Mouse (Mus musculus): ENCODE results near the gene Col5a1. TPM values are rescaled to one million over a fixed set of nuclear protein-coding genes. Genes with fewer than 3 reads are reported as not detected.
A peak's percentile ranks its signal among the peaks of the same experiment; 100 is the strongest.

Col5a1 gene
- total RNA-seq, 1 experiment from 2014 or later: 1.1 TPM

DNA sequence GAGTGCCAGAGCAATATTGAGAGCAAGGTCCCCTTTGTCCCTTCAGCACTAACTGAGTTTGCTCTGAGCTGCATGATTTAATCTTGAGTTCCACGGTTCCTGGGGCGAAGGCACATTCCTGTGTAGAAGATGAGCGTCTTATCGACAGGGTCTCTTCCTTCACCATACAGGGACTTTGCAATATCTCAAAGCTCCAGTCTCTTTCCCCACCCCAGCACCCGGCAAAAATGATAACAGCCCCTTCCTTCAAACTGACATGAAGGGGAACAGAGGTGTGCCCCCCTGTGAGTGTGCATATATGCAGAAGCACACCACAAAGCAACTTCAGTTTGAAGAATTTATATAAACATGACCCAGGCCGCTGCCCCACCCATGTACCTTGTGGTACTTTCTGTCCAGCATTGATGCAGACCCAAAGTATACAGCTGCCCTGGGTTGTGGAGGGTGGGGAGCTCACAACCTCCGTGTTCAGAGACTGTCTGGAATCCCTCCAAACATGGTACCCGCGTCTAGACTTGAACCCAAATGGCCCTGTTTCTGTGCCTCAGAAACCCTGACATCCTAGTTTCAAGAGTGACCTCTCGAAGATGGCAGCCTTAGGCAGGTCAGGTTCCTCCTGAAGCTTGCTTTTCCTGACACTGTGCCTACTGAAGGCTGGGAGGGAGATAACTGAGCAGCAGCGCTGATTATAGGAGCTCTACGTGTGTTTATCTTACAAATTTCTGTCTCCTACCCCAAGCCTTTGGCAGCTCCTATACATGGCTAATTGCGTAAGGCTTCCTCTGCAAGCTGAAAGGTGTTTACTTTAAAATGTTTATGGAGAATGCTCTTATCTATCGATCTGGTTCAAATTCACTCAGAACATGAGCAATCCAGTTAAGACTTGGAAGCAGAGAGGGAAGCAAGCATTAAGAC lies 95.7 kb downstream of the Col5a1 start:
- no peak for ATAC-seq (replicated peaks in 1 of 2; ENCODE audit: insufficient read depth in 1 of 2, low FRiP score in 2 of 2, low TSS enrichment in 1 of 2, low read depth in 1 of 2, poor library complexity in 2 of 2, severe bottlenecking in 2 of 2)

DNA sequence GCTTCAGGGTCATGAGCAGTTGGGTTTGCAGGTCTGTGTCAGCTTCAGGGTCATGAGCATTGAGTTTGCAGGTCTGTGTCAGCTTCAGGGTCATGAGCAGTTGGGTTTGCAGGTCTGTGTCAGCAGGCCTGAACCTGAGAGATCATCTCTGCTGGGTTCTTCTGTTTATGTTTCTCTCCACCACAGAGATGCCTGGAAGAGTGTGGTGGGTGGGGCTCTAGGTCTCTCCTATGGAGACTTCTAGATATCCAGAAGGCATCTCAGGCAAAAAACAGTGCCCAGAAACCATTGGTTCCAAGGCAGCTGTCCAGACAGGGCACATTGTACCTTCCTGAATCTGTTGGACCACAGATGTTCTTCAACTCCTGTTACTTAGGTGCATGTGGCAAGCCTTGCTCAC lies 96.9 kb downstream of the Col5a1 start:
- ATAC-seq (replicated peaks in 1 of 2; ENCODE audit: insufficient read depth in 1 of 2, low FRiP score in 2 of 2, low TSS enrichment in 1 of 2, low read depth in 1 of 2, poor library complexity in 2 of 2, severe bottlenecking in 2 of 2): no peak

DNA sequence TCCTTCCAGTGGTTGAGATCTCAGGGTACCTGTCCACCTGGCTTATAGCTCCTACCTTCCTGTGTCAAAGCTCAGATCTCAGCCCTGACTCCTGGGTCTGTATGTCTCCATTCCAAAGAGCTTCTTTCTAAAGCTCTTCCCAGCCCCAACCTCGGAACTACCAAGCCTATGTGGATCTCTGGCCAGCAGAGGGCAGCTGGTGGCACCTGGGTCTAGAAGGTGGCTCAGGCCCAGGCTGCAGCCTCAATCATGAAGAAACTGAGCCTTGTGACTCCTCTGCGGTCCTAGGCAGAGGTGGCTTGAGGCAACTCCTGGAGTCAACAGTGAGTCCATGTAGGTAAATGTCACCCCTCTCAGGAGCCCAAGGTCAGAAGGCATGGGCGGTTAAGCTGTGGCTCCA lies 97.7 kb downstream of the Col5a1 start:
- peak; percentile 60 to 74 for ATAC-seq (replicated peaks in 1 of 2; ENCODE audit: insufficient read depth in 1 of 2, low FRiP score in 2 of 2, low TSS enrichment in 1 of 2, low read depth in 1 of 2, poor library complexity in 2 of 2, severe bottlenecking in 2 of 2)

DNA sequence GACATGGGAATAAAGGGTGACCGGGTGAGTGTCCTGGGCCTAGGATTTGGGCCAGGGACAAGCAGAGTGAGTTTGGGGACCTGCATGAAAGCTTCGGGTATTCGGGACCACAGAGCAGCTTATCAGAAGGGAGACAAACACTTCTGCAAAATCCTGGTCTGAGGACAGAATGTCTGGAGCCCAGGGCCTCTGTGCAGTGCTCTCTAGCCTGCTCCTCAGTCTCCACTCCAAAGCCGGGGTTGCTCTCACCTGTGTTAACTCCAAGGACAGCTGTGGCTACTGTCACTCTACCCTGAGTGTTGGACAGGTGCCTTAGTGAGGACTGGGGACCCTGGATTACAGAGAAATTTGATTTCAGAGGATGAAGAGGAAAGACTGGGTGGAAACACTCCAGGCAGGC lies 100.5 kb downstream of the Col5a1 start:
- no peak for ATAC-seq (replicated peaks in 1 of 2; ENCODE audit: insufficient read depth in 1 of 2, low FRiP score in 2 of 2, low TSS enrichment in 1 of 2, low read depth in 1 of 2, poor library complexity in 2 of 2, severe bottlenecking in 2 of 2)

DNA sequence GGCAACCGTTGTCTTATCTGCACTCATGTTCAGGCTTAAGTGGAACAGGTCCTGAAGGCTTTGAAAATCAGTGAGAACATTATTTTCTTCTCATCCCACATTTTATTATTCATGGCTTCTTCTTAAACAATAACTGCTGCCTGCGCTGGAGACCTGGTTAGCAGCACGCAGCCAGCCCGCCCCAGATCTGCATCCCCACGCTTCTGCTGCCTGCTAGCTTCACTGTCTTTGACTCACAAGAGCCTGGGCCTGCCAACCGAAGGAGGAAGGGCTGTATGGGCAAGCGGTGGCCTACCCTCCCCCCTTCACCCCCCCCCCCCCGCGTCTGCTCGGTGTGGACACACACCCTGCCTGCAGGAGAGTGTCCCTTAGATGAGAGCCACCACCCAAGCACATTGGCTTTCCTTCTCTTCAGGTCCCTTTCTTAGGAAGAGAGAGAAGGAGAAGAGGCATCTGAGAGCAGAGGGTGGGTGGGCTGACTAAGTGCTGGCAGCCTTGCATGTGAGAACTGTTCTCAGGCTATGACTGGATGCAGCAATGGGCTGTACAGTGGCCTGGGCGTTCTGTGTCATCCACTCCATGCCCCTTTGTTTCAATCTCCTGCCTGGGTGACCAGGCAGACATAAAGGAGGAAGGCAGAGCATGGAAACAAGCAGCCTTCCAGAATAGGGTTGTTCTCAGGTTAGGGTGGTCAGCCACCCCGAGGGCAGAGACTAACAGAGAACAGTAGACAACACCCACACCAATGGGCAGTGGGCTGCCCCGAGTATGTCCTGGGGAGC lies 104.4 kb downstream of the Col5a1 start:
- ATAC-seq (replicated peaks in 1 of 2; ENCODE audit: insufficient read depth in 1 of 2, low FRiP score in 2 of 2, low TSS enrichment in 1 of 2, low read depth in 1 of 2, poor library complexity in 2 of 2, severe bottlenecking in 2 of 2): no peak

DNA sequence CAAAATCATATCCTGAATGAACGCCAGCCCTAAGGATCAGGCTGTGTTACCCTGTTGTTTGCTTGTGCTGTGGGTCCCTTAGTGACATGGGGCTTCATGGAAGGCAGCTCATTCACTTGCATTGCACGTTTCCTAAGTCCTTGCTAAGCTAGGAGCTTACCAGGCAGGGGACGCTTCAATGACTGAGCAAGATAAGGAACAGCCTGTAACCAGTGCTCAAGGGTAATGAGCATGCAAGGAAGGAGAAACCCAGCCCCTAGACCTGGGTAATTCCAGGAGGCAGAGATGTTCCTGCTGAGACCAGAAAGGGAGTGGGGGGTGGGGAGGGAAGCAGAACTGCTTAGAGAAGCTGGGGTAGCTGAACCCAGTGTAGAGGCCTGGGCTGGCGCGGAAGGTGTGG lies 107.2 kb downstream of the Col5a1 start:
- ATAC-seq (replicated peaks in 1 of 2; ENCODE audit: insufficient read depth in 1 of 2, low FRiP score in 2 of 2, low TSS enrichment in 1 of 2, low read depth in 1 of 2, poor library complexity in 2 of 2, severe bottlenecking in 2 of 2): no peak

DNA sequence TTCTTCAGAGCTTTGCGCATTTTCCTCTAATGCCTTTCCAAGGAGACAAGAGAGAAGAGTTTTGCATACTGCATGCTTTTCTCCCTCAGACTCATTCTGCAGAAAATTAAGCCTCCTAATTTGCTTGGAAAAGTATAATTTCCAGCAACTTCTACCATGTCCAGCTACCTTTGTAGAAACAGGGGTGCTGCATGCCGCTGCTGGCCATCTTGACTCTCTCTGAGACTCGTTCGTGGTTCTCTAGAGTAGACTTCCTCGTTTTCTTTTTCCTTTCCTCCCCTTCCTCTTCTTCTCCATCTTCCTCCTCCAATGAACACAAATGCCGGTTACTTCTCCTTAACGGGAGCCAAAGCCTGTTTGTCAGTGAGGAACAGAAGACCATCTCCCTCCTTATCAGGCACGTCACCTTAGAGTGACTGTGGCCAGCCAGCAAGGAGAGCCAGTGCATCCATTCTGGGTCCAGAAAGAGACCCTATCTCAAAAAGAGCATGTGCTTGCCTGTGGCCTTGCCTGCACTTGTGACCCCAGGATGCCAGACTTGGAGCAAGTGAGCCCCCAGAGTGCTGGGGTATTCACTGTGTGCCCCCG lies 113.9 kb downstream of the Col5a1 start:
- ATAC-seq (replicated peaks in 1 of 2; ENCODE audit: insufficient read depth in 1 of 2, low FRiP score in 2 of 2, low TSS enrichment in 1 of 2, low read depth in 1 of 2, poor library complexity in 2 of 2, severe bottlenecking in 2 of 2): peak in 1 of 2 experiments; percentile 19; a peak in 1 of 4 replicates

DNA sequence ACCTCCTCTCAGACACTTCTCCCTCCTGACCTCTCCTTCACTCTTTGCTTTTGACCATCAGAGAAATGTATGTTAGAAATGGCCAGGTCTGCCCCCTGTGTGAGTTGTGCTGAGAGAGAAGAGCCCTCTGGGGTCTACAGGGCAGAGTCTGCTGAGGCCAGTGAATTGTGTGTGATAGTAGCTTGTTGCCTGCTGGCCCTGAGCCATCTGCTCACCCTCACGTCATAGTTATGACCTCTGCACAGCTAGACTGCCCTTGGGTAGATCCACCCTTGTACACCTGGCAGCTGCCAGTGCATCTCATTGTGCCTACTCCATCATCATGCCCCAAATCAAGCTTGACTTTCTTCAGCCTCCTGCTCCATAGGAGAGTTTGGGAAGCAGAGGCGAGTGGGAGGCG lies 114.4 kb downstream of the Col5a1 start:
- ATAC-seq (replicated peaks in 1 of 2; ENCODE audit: insufficient read depth in 1 of 2, low FRiP score in 2 of 2, low TSS enrichment in 1 of 2, low read depth in 1 of 2, poor library complexity in 2 of 2, severe bottlenecking in 2 of 2): no peak

DNA sequence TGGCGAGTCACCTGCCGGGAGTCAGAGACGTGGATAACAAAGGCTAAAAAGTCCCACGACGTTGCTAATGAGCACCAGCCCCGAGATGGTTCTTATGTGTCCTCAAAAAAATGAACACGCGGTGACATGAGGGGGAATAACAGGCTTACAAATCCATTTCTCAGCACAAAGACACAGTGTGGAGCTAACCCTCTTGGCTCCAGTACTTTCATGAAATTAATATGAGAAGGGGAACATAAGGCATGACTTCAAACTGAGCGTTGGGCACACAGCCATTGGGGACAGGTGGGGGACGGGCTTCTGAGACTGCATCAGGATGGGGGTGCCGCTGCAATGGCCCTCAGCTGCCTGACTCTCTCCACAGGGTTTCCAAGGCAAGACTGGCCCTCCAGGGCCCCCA lies 115.0 kb downstream of the Col5a1 start:
- ATAC-seq (replicated peaks in 1 of 2; ENCODE audit: insufficient read depth in 1 of 2, low FRiP score in 2 of 2, low TSS enrichment in 1 of 2, low read depth in 1 of 2, poor library complexity in 2 of 2, severe bottlenecking in 2 of 2): no peak

DNA sequence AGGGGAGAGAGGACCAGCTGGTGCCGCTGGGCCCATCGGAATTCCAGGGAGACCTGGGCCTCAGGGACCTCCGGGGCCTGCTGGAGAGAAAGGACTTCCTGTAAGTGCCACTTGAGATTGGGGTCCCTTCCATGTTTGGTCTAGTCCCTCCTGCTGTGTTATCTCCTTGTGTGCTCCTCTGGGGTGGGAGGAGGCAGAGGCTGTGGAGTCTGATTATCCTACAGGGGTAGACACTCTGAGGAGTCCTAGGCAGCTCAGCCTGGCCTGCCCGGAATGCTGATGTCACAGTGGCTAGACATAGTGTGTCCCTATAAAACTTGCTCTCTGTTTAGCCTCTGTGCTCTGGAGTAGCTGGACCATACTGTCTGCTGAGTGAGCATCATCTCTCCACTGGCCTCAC lies 119.0 kb downstream of the Col5a1 start:
- no peak for ATAC-seq (replicated peaks in 1 of 2; ENCODE audit: insufficient read depth in 1 of 2, low FRiP score in 2 of 2, low TSS enrichment in 1 of 2, low read depth in 1 of 2, poor library complexity in 2 of 2, severe bottlenecking in 2 of 2)

DNA sequence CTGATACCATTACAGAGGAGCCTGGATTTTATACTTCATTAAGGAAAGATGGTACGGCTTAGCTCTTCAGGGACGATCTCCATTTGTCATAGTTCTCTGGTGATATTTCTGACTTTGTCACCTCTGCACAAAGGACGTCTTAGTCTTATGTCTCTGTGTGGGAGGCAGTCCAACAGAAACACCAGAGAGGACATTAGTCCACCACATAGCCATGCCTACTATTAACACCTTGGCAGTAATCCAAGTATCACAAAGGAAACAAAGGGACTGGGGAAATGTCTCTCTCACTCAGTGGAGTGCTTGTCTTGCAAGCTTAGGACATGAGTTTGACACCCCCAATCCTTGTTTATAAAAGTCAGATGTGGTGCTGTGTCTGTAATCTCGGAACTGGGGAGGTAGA lies 122.0 kb downstream of the Col5a1 start:
- ATAC-seq (replicated peaks in 1 of 2; ENCODE audit: insufficient read depth in 1 of 2, low FRiP score in 2 of 2, low TSS enrichment in 1 of 2, low read depth in 1 of 2, poor library complexity in 2 of 2, severe bottlenecking in 2 of 2): no peak

DNA sequence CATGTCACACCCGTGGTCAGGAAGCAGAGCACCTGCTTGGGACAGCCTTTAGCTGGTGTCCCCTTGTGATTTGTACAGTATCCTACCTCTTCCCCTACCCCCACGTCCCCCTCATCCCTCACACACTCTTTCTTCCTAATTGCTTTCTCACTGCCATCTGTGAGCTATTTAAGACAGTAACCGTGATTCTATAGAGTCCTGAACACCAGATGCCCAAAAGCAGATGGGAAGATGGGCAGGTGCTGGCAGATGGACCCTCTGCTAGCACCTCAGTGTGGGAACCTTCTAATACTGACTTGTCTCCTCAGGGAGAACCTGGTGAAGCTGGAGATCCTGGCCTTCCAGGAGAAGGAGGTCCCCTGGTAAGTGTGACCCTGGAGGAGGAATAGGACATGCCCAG lies 126.1 kb downstream of the Col5a1 start:
- no peak for ATAC-seq (replicated peaks in 1 of 2; ENCODE audit: insufficient read depth in 1 of 2, low FRiP score in 2 of 2, low TSS enrichment in 1 of 2, low read depth in 1 of 2, poor library complexity in 2 of 2, severe bottlenecking in 2 of 2)

DNA sequence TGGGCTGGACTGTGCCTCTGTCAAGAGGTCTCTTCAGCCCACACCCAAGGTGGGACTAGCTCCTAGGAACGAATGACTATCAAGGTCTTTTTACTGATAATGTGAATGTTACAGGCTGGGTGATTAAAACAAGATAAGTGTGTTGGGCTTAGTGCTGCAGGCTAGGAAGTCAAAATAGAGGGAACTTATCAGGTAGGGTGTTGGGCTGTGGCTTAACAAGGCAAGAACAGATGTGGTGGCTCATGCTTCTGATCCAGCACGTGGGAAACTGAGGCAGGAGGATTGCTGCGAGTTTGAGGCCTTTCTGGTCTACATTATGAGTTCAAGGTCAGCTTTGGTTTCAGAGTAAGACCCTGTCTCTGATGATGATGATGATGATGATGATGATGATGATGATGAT lies 128.6 kb downstream of the Col5a1 start:
- ATAC-seq (replicated peaks in 1 of 2; ENCODE audit: insufficient read depth in 1 of 2, low FRiP score in 2 of 2, low TSS enrichment in 1 of 2, low read depth in 1 of 2, poor library complexity in 2 of 2, severe bottlenecking in 2 of 2): no peak

DNA sequence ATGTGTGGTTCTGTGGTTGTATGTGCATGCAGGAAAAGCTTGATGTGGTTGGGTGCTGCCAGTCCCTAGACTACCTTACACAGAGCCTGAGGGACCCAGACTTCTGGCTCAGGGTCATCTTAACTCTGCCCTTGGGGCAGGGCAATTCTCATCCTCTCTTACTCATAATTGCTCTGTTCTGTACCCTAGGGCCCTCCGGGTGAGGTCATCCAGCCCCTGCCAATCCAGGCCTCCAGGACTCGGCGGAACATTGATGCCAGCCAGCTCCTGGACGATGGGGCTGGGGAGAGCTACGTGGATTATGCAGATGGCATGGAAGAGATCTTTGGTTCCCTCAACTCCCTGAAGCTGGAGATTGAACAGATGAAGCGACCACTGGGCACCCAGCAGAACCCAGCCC lies 138.2 kb downstream of the Col5a1 start:
- no peak for ATAC-seq (replicated peaks in 1 of 2; ENCODE audit: insufficient read depth in 1 of 2, low FRiP score in 2 of 2, low TSS enrichment in 1 of 2, low read depth in 1 of 2, poor library complexity in 2 of 2, severe bottlenecking in 2 of 2)

DNA sequence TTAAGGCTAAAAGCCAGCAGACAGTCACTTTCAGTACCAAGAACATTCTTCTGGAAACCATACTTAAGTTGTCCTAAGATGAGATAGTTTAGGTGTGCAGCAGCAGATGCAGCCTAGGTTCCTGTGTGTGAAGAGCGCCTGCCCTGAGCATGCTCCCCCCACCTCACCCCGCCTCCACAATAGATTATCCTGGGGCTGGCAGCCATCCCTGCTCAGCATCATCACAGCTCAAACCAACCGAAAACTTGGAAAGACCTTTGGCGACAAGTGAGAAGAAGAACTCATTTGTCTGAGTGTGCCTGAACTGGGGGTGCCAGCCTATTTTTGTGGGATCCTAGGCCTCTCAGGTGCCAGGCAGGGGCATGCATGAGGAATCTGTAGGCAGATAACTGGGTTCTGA lies 139.6 kb downstream of the Col5a1 start:
- no peak for ATAC-seq (replicated peaks in 1 of 2; ENCODE audit: insufficient read depth in 1 of 2, low FRiP score in 2 of 2, low TSS enrichment in 1 of 2, low read depth in 1 of 2, poor library complexity in 2 of 2, severe bottlenecking in 2 of 2)

DNA sequence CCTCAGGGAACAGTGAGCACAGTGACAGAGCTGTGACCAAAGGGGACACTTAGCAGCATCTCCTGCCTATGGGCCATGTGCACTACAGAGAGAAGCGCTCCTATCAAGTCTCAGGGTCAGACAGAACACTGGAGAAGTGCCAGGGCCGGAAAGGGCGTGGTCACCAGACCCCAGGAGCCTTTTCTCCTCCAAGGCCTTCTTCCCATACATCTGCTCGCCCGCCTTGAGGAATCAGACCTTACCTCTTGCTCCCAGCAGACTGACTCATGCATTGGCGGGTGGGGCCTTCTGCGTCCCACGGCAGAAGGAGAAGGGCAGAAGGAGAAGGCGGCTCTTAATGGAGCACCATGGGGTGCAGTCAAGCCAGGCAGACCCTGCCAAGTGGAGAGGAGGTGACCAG lies 145.6 kb downstream of the Col5a1 start:
- no peak for ATAC-seq (replicated peaks in 1 of 2; ENCODE audit: insufficient read depth in 1 of 2, low FRiP score in 2 of 2, low TSS enrichment in 1 of 2, low read depth in 1 of 2, poor library complexity in 2 of 2, severe bottlenecking in 2 of 2)

DNA sequence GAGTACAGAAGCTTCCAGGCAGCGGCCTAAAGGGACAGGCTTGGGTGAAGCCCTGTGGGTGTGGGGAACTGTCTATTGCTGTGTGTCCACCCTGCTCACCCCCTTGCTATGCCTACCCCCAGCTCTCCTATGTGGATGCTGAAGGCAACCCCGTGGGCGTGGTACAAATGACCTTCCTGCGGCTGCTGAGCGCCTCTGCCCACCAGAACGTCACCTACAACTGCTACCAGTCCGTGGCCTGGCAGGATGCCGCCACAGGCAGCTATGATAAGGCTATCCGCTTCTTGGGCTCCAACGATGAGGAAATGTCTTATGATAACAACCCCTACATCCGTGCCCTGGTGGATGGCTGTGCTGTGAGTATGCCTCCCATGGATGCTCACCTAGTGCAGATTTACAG lies 146.2 kb downstream of the Col5a1 start:
- no peak for ATAC-seq (replicated peaks in 1 of 2; ENCODE audit: insufficient read depth in 1 of 2, low FRiP score in 2 of 2, low TSS enrichment in 1 of 2, low read depth in 1 of 2, poor library complexity in 2 of 2, severe bottlenecking in 2 of 2)

DNA sequence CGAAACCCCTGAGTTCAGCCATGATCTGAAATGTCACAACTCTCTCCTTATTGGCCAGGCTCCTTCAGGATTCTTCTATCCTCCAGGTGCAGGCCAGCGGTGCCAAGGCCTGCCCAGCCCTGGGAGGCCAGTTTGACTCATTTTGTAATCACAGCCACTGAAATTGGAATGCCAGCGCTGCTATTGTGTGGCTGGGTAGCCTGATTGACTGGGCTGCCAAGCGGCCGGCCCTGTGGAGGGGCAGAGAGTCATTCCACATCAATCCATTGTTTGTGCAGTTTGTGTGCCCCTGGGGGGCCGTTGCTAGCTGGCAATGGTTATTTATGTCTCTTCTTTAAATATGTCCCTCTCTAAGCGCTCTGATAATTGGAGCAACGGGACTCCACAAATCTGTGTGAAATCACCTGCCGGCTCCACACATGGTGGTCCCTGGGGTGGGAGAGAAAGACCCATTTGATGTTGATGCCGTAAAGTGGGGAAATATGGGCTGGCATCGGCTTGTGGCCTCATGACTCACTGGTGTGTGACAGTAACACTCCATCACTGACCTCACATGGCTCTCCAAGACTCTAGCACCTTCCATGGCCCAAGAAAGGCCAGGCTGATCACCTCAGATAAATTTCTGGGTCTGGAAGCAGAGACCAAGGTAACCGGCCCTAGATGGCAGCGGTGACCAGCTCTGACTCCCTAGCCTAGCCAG lies 147.9 kb downstream of the Col5a1 start:
- no peak for ATAC-seq (replicated peaks in 1 of 2; ENCODE audit: insufficient read depth in 1 of 2, low FRiP score in 2 of 2, low TSS enrichment in 1 of 2, low read depth in 1 of 2, poor library complexity in 2 of 2, severe bottlenecking in 2 of 2)

Data from hematopoietic stem cell, adult 5-6 weeks (primary cell).